Mouse (Mus musculus): ENCODE data around the gene Gm3542. TPM values are rescaled to one million over a fixed set of nuclear protein-coding genes. Genes with fewer than 3 reads are reported as not detected.
"Not testable (repeated sequence)": the region's sequence is repeated elsewhere in the genome, so short reads cannot be mapped to it uniquely, and the experiment has no call there.

Gene Gm3542
- polyA plus RNA-seq (2014; fragmentation: Nextera tagmentation; extraction: Ambion mirVana): not detected in 2 replicates

GRCm38 (mm10) chr14:5334828-5335227, at the start of gene Gm3542:
TSS of gene Gm3542 (minus strand) at chr14:5334928.
- not testable (repeated sequence) for H3K9ac ChIP-seq (ENCODE audit: low read length); H3K4me2 ChIP-seq (ENCODE audit: low read depth, severe bottlenecking); ATAC-seq (ENCODE audit: insufficient number of reproducible peaks, low FRiP score, low TSS enrichment, low read depth); H3K4me3 ChIP-seq (ENCODE audit: low read depth, low read length); H3K36me3 ChIP-seq (ENCODE audit: control insufficient read depth, insufficient read depth, low read length); H3K9me3 ChIP-seq (ENCODE audit: control insufficient read depth, low read length); H3K27me3 ChIP-seq (ENCODE audit: control insufficient read depth, insufficient read depth, low read length); H3K27ac ChIP-seq (replicated peaks; ENCODE audit: low read depth, low read length); H3K4me1 ChIP-seq (ENCODE audit: control insufficient read depth, insufficient read depth, low read length); DNase-seq (ENCODE audit: low spot score)
- WGBS: no CpG with 5 or more reads among the region's 2 CpGs

Other genes with a start within 250 kb of the Gm3542 start
- gene Gm8279, start 203.4 kb downstream of the Gm3542 start, polyA plus RNA-seq (2014; fragmentation: Nextera tagmentation; extraction: Ambion mirVana): not detected in 2 replicates
- not detected in 2 replicates for gene Gm3317, start 170.4 kb downstream of the Gm3542 start, polyA plus RNA-seq (2014; fragmentation: Nextera tagmentation; extraction: Ambion mirVana)
- not detected in 2 replicates for gene Gm8271, start 149.1 kb downstream of the Gm3542 start, polyA plus RNA-seq (2014; fragmentation: Nextera tagmentation; extraction: Ambion mirVana)
- not detected in 2 replicates for gene Gm3526, start 74.3 kb downstream of the Gm3542 start, polyA plus RNA-seq (2014; fragmentation: Nextera tagmentation; extraction: Ambion mirVana)
- gene Gm3500, start 54.1 kb upstream of the Gm3542 start, polyA plus RNA-seq (2014; fragmentation: Nextera tagmentation; extraction: Ambion mirVana): not detected in 2 replicates
- gene Gm3194, start 120.5 kb upstream of the Gm3542 start, polyA plus RNA-seq (2014; fragmentation: Nextera tagmentation; extraction: Ambion mirVana): 0.60 and 0.72 TPM in 2 replicates
- not detected in 2 replicates for gene Gm8246, start 142.9 kb upstream of the Gm3542 start, polyA plus RNA-seq (2014; fragmentation: Nextera tagmentation; extraction: Ambion mirVana)
- not detected in 2 replicates for gene Gm3187, start 149.3 kb upstream of the Gm3542 start, polyA plus RNA-seq (2014; fragmentation: Nextera tagmentation; extraction: Ambion mirVana)
- 1.0 and 1.1 TPM in 2 replicates for gene Gm3488, start 166.7 kb upstream of the Gm3542 start, polyA plus RNA-seq (2014; fragmentation: Nextera tagmentation; extraction: Ambion mirVana)
- not detected in 2 replicates for gene Gm3532, start 203.6 kb upstream of the Gm3542 start, polyA plus RNA-seq (2014; fragmentation: Nextera tagmentation; extraction: Ambion mirVana)

Measured in limb, embryonic 11.5 days (tissue).